Mouse (Mus musculus) retina, postnatal 1 day (tissue): ENCODE data around the gene Fignl1.

Source experiments
- DNase-seq: peaks from one replicate; pipeline ENCODE4 v3.0.0-alpha.2; 2012

Fignl1 gene

GRCm38 (mm10) chr11:11808820-11809403, at the start of gene Fignl1:
TSS of gene Fignl1 (minus strand) at chr11:11808962.
- peak; percentile 98 for DNase-seq

- no peak for DNase-seq
These were observed 48.2 kb upstream of the Fignl1 start for GRCm38 (mm10) chr11:11856959-11857358.

GRCm38 (mm10) chr11:11855685-11856131, 46.9 kb upstream of the Fignl1 start:
- DNase-seq: no peak

GRCm38 (mm10) chr11:11855061-11855672, 46.4 kb upstream of the Fignl1 start:
- peak; percentile 58 for DNase-seq

- DNase-seq: no peak
These were observed 45.1 kb upstream of the Fignl1 start for GRCm38 (mm10) chr11:11853731-11854461.

- DNase-seq: no peak
These were observed 43.3 kb upstream of the Fignl1 start for GRCm38 (mm10) chr11:11851957-11852505.

GRCm38 (mm10) chr11:11850476-11851267, 41.9 kb upstream of the Fignl1 start:
- DNase-seq: peak; percentile 73

- DNase-seq: no peak
These were observed 41.0 kb upstream of the Fignl1 start for GRCm38 (mm10) chr11:11849513-11850311.

GRCm38 (mm10) chr11:11848467-11848866, 39.7 kb upstream of the Fignl1 start:
- DNase-seq: no peak

GRCm38 (mm10) chr11:11845044-11845443, 36.3 kb upstream of the Fignl1 start:
- DNase-seq: no peak

GRCm38 (mm10) chr11:11844367-11844971, 35.7 kb upstream of the Fignl1 start:
- peak; percentile 82 for DNase-seq

GRCm38 (mm10) chr11:11841590-11841989, 32.8 kb upstream of the Fignl1 start:
- no peak for DNase-seq

- no peak for DNase-seq
These were observed 32.0 kb upstream of the Fignl1 start for GRCm38 (mm10) chr11:11840746-11841145.

GRCm38 (mm10) chr11:11839874-11840273, 31.1 kb upstream of the Fignl1 start:
- DNase-seq: no peak

GRCm38 (mm10) chr11:11837384-11837783, 28.6 kb upstream of the Fignl1 start:
- DNase-seq: no peak

GRCm38 (mm10) chr11:11836713-11837370, 28.1 kb upstream of the Fignl1 start:
- DNase-seq: no peak

- DNase-seq: no peak
These were observed 27.5 kb upstream of the Fignl1 start for GRCm38 (mm10) chr11:11836262-11836661.

- DNase-seq: no peak
These were observed 27.0 kb upstream of the Fignl1 start for GRCm38 (mm10) chr11:11835791-11836190.

- no peak for DNase-seq
These were observed 26.6 kb upstream of the Fignl1 start for GRCm38 (mm10) chr11:11835361-11835760.

- no peak for DNase-seq
These were observed 24.3 kb upstream of the Fignl1 start for GRCm38 (mm10) chr11:11833100-11833499.

GRCm38 (mm10) chr11:11832755-11833084, 24.0 kb upstream of the Fignl1 start:
- no peak for DNase-seq
